ENCODE assay signal across 8 mouse cellular contexts in the genomic region with DNA sequence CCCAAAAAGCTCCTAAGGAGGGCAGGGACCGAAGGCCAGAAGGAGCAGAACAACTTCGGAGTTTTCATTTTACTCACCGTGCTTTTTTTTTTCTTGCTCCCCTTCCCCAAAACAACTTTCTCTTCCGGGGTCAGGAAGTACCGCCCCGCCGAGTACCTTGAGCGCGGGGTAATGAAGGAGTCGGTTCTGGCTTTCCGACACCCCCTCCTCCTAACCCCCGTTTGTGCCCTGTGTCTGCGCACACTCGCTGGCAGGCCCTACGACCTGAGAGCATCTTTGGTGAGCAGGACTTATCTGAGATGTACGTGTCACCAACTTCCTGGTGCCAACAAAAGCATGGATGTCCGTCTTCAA. TPM values are rescaled to one million over a fixed set of nuclear protein-coding genes. Genes with fewer than 3 reads are reported as not detected.
A peak's percentile ranks its signal among the peaks of the same experiment; 100 is the strongest.
DNase-seq lines count a peak whose midpoint lies in the region; ATAC-seq lines count a peak whose summit lies in the region.

No protein-coding gene starts in this region.

- no peaks in the 10 kb centered on the region for H3K27me3 ChIP-seq in neural tube, embryonic 11.5 days (ENCODE audit: control insufficient read depth, insufficient read depth, low read length)
- no peaks in the 10 kb centered on the region for H3K27me3 ChIP-seq in limb, embryonic 13.5 days
- H3K27me3 ChIP-seq in stomach, embryonic 14.5 days (ENCODE audit: control insufficient read depth, insufficient read depth, low read length), result no peaks in the 10 kb centered on the region

- peak overlapping the region; percentile 64 for H3K4me3 ChIP-seq in neural tube, embryonic 11.5 days (ENCODE audit: low read depth, low read length)
- peak overlapping the region; percentile 74 for H3K4me3 ChIP-seq in limb, embryonic 13.5 days
- H3K4me3 ChIP-seq in stomach, embryonic 14.5 days (ENCODE audit: low read depth, low read length), result peak overlapping the region; percentile 84

- no peak overlapping the region for H3K27ac ChIP-seq in neural tube, embryonic 11.5 days (ENCODE audit: low read depth, low read length)
- H3K27ac ChIP-seq in limb, embryonic 13.5 days, result peak overlapping the region; percentile 77
- H3K27ac ChIP-seq in stomach, embryonic 14.5 days (ENCODE audit: low read length), result peak overlapping the region; percentile 86; the same call in 1 of the 2 replicates

- H3K4me2 ChIP-seq in neural tube, embryonic 11.5 days (ENCODE audit: low read depth), result peak overlapping the region; percentile 98
- H3K4me2 ChIP-seq in limb, embryonic 13.5 days (replicated peaks), result peak overlapping the region; percentile 98
- peak overlapping the region; percentile 95 for H3K4me2 ChIP-seq in stomach, embryonic 14.5 days (replicated peaks; ENCODE audit: low read depth, low read length)

- WGBS in neural tube, embryonic 11.5 days, result under 1% methylated on average over 17 of the region's 17 CpGs
- under 1% methylated on average over 17 of the region's 17 CpGs for WGBS in limb, embryonic 13.5 days
- WGBS in stomach, embryonic 14.5 days, result under 1% methylated on average over 17 of the region's 17 CpGs

- H3K4me1 ChIP-seq in neural tube, embryonic 11.5 days (ENCODE audit: control insufficient read depth, insufficient read depth, low read length), result peaks cover 9% of the 10 kb centered on the region
- H3K4me1 ChIP-seq in limb, embryonic 13.5 days, result peaks cover 29% of the 10 kb centered on the region
- peaks cover 6% of the 10 kb centered on the region for H3K4me1 ChIP-seq in stomach, embryonic 14.5 days (ENCODE audit: control insufficient read depth, insufficient read depth, low read length)

- H3K9ac ChIP-seq in neural tube, embryonic 11.5 days (ENCODE audit: low read length), result peak overlapping the region; percentile 67
- H3K9ac ChIP-seq in limb, embryonic 13.5 days, result peak overlapping the region; percentile 83
- peak overlapping the region; percentile 63; the same call in 1 of the 2 replicates for H3K9ac ChIP-seq in stomach, embryonic 14.5 days (replicated peaks; ENCODE audit: low read depth, low read length)

- DNase-seq in cerebellum, adult 8-10 months, result no peak
- no peak for DNase-seq in neural tube, embryonic 11.5 days (ENCODE audit: low spot score)
- DNase-seq in neural tube, embryonic 10.5 days (ENCODE audit: extremely low spot score, low spot score), result no peak
- DNase-seq in ovary, adult 18-20 months (ENCODE audit: low spot score), result no peak
- no peak for DNase-seq in layer of hippocampus, postnatal 36 days

- H3K36me3 ChIP-seq in neural tube, embryonic 11.5 days (ENCODE audit: control insufficient read depth, insufficient read depth, low read length), result no peaks in the 10 kb centered on the region
- H3K36me3 ChIP-seq in limb, embryonic 13.5 days, result no peaks in the 10 kb centered on the region
- H3K36me3 ChIP-seq in stomach, embryonic 14.5 days (ENCODE audit: control insufficient read depth, insufficient read depth, low read length), result no peaks in the 10 kb centered on the region

- H3K9me3 ChIP-seq in neural tube, embryonic 11.5 days (ENCODE audit: control insufficient read depth, low read length), result no peaks in the 10 kb centered on the region
- H3K9me3 ChIP-seq in limb, embryonic 13.5 days, result no peaks in the 10 kb centered on the region
- H3K9me3 ChIP-seq in stomach, embryonic 14.5 days (ENCODE audit: control insufficient read depth, low read depth, low read length), result no peaks in the 10 kb centered on the region

- peak; percentile 13; the same call in 1 of the 2 replicates for ATAC-seq in cerebellum, adult (ENCODE audit: insufficient number of reproducible peaks, low FRiP score, low TSS enrichment)
- peak; percentile 21; the same call in 1 of the 2 replicates for ATAC-seq in neural tube, embryonic 11.5 days (ENCODE audit: insufficient read depth, low FRiP score, low TSS enrichment)
- ATAC-seq in limb, embryonic 13.5 days (ENCODE audit: low FRiP score, low read depth), result peak; percentile 71
- ATAC-seq in stomach, embryonic 14.5 days (ENCODE audit: insufficient number of reproducible peaks, insufficient read depth, low FRiP score, low read depth), result peak; percentile 35; the same call in 1 of the 2 replicates

RNA-seq across cellular contexts. Expression of a gene that starts 0.4 kb away (rescaled TPM):
- 7.2 and 7.4 TPM in 2 replicates for polyA plus RNA-seq in neural tube, embryonic 11.5 days (2014; fragmentation: Nextera tagmentation; extraction: Ambion mirVana)
- polyA plus RNA-seq in limb, embryonic 13.5 days (2015; fragmentation: Nextera tagmentation; extraction: Ambion mirVana), result 11.0 and 12.2 TPM in 2 replicates
- polyA plus RNA-seq in stomach, embryonic 14.5 days (2014; fragmentation: Nextera tagmentation; extraction: Ambion mirVana), result 19.7 and 20.3 TPM in 2 replicates
- total RNA-seq in layer of hippocampus, postnatal 36 days (2021), result 1 to 10 TPM; 7.8 to 8.0 TPM

Comparison
In these comparisons a context has a peak if more than half of its experiments do, and no peak if none do; other contexts are left out.
1. ATAC-seq: peak in every context shown above with its lines; median percentile 71 in limb, embryonic 13.5 days; 35 in stomach, embryonic 14.5 days; 21 in neural tube, embryonic 11.5 days; 13 in cerebellum, adult.